9 mouse cellular contexts compared by ENCODE assay signal in genomic region chr19:12466204-12466603, GRCm38 (mm10). TPM values are rescaled to one million over a fixed set of nuclear protein-coding genes. Genes with fewer than 3 reads are reported as not detected.
DNase-seq lines count a peak whose midpoint lies in the region; ATAC-seq and TF ChIP-seq lines count a peak whose summit lies in the region.
"Had no signal": no experiment of that assay in that cellular context is flagged by ENCODE, and none has a peak within 500 bp of the region (broad histone marks: within the 10 kb centered on the region; RNA-seq: fewer than 3 reads in every experiment).

No protein-coding gene starts in this region.

- DNase-seq in heart, adult 2 months, result peak; percentile 68 to 73
- DNase-seq in brain, embryonic 14.5 days (ENCODE audit: low read depth), result peak; percentile 85
- DNase-seq in forebrain, embryonic 10.5 days (ENCODE audit: extremely low spot score, low spot score), result peak; percentile 51
- DNase-seq in hindbrain, embryonic 14.5 days (ENCODE audit: low spot score), result peak; percentile 61
- DNase-seq in layer of hippocampus, postnatal 10 days (ENCODE audit: low spot score in 2 of 2), result peak; percentile 59 to 76
- DNase-seq in lung, postnatal 4 days, result peak; percentile 72 to 78
- peak; percentile 26 for DNase-seq in right cerebral cortex, postnatal 14 days

- peak; percentile 91 for TF ChIP-seq EP300 in heart, adult 2 months (IDR thresholded peaks at IDR 0.05; ENCODE audit: insufficient read depth, low read depth, low read length)

- peak; percentile 88 for TF ChIP-seq CTCF in heart, adult 2 months (IDR thresholded peaks at IDR 0.05)
- TF ChIP-seq CTCF in brain, embryonic 14.5 days (IDR thresholded peaks at IDR 0.05; ENCODE audit: borderline replicate concordance, extremely low read depth, insufficient read depth, insufficient read length), result peak; percentile 83

- 17% methylated on average over 7 of the region's 7 CpGs for WGBS in heart, adult 2 months
- WGBS in heart, embryonic 11.5 days (ENCODE audit: insufficient replicate concordance), result 26% methylated on average over 7 of the region's 7 CpGs
- WGBS in forebrain, embryonic 10.5 days, result 35% methylated on average over 7 of the region's 7 CpGs
- WGBS in hindbrain, embryonic 14.5 days, result 35% methylated on average over 7 of the region's 7 CpGs

- TF ChIP-seq POLR2A in heart, adult 2 months (IDR thresholded peaks at IDR 0.05; ENCODE audit: insufficient read depth, low read depth, low read length), result 0 out of 2 replicates have a peak, but pooled peaks have one; percentile 20
- no peak for TF ChIP-seq POLR2A in brain, embryonic 14.5 days (IDR thresholded peaks at IDR 0.05; ENCODE audit: borderline replicate concordance, extremely low read depth, insufficient read depth, insufficient read length, poor library complexity, severe bottlenecking)

- no peak for ATAC-seq in heart, embryonic 11.5 days (replicated peaks; ENCODE audit: insufficient number of reproducible peaks, low FRiP score, low TSS enrichment)
- peak; percentile 31; the same call in 1 of the 2 replicates for ATAC-seq in hindbrain, embryonic 14.5 days (ENCODE audit: low FRiP score)

- H3K4me3 ChIP-seq in heart, adult 2 months, result no peak overlapping the region
- no peak overlapping the region for H3K4me3 ChIP-seq in heart, embryonic 11.5 days (ENCODE audit: low read depth, low read length)
- no peak overlapping the region for H3K4me3 ChIP-seq in forebrain, embryonic 10.5 days
- no peak overlapping the region for H3K4me3 ChIP-seq in hindbrain, embryonic 14.5 days (replicated peaks; ENCODE audit: low read length)
- H3K4me3 ChIP-seq: liver, embryonic 15.5 days had no signal

- H3K9me3 ChIP-seq in heart, embryonic 11.5 days (replicated peaks; ENCODE audit: control insufficient read depth, low read length), result no peaks in the 10 kb centered on the region
- no peaks in the 10 kb centered on the region for H3K9me3 ChIP-seq in forebrain, embryonic 10.5 days
- no peaks in the 10 kb centered on the region for H3K9me3 ChIP-seq in hindbrain, embryonic 14.5 days (ENCODE audit: control insufficient read depth, low read length)
- H3K9me3 ChIP-seq: liver, embryonic 15.5 days had no signal

- H3K4me2 ChIP-seq in heart, embryonic 11.5 days, result no peak overlapping the region
- H3K4me2 ChIP-seq in hindbrain, embryonic 14.5 days (replicated peaks), result no peak overlapping the region
- H3K4me2 ChIP-seq: liver, embryonic 15.5 days had no signal

- intact Hi-C loops in heart, adult 2 months (cut with DNase I), result loop anchor here (2.0 to 5.0 kb wide), 4 partner anchors 34 to 355 kb away; partner anchors contain the start of gene Dtx4

- H3K27ac ChIP-seq in heart, adult 2 months, result no peak overlapping the region
- H3K27ac ChIP-seq in heart, embryonic 11.5 days (ENCODE audit: low read depth, low read length), result no peak overlapping the region
- no peak overlapping the region for H3K27ac ChIP-seq in forebrain, embryonic 10.5 days
- H3K27ac ChIP-seq in hindbrain, embryonic 14.5 days, result no peak overlapping the region
- H3K27ac ChIP-seq: liver, embryonic 15.5 days had no signal

- no peak overlapping the region for H3K9ac ChIP-seq in heart, adult 2 months (ENCODE audit: low read depth, low read length)
- H3K9ac ChIP-seq in heart, embryonic 11.5 days (ENCODE audit: low read depth, low read length), result no peak overlapping the region
- no peak overlapping the region for H3K9ac ChIP-seq in hindbrain, embryonic 14.5 days
- H3K9ac ChIP-seq: liver, embryonic 15.5 days had no signal

- no peaks in the 10 kb centered on the region for H3K27me3 ChIP-seq in heart, adult 2 months (ENCODE audit: control insufficient read depth, insufficient read depth, low read length)
- no peaks in the 10 kb centered on the region for H3K27me3 ChIP-seq in heart, embryonic 11.5 days (ENCODE audit: control insufficient read depth, insufficient read depth, low read length)
- no peaks in the 10 kb centered on the region for H3K27me3 ChIP-seq in forebrain, embryonic 10.5 days (ENCODE audit: poor library complexity, severe bottlenecking)
- H3K27me3 ChIP-seq in hindbrain, embryonic 14.5 days (ENCODE audit: control insufficient read depth, insufficient read depth, low read length), result no peaks in the 10 kb centered on the region
- H3K27me3 ChIP-seq: liver, embryonic 15.5 days had no signal

- no peaks in the 10 kb centered on the region for H3K79me2 ChIP-seq in heart, adult 2 months (replicated peaks; ENCODE audit: control insufficient read depth, insufficient read depth, low read length)

- no peaks in the 10 kb centered on the region for H3K36me3 ChIP-seq in heart, adult 2 months (ENCODE audit: control insufficient read depth, insufficient read depth, low read length)
- no peaks in the 10 kb centered on the region for H3K36me3 ChIP-seq in heart, embryonic 11.5 days (ENCODE audit: control insufficient read depth, insufficient read depth, low read length)
- H3K36me3 ChIP-seq in forebrain, embryonic 10.5 days (replicated peaks), result peaks cover 59% of the 10 kb centered on the region
- H3K36me3 ChIP-seq in hindbrain, embryonic 14.5 days (replicated peaks; ENCODE audit: control insufficient read depth, insufficient read depth), result peaks cover 31% of the 10 kb centered on the region
- H3K36me3 ChIP-seq: liver, embryonic 15.5 days had no signal

- H3K4me1 ChIP-seq in heart, adult 2 months (ENCODE audit: control insufficient read depth, insufficient read depth, low read length), result no peaks in the 10 kb centered on the region
- no peaks in the 10 kb centered on the region for H3K4me1 ChIP-seq in heart, embryonic 11.5 days (ENCODE audit: control insufficient read depth, insufficient read depth, low read length)
- peaks cover 22% of the 10 kb centered on the region for H3K4me1 ChIP-seq in forebrain, embryonic 10.5 days
- no peaks in the 10 kb centered on the region for H3K4me1 ChIP-seq in hindbrain, embryonic 14.5 days (replicated peaks; ENCODE audit: control insufficient read depth, insufficient read depth, low read length)
- H3K4me1 ChIP-seq: liver, embryonic 15.5 days had no signal

RNA-seq across cellular contexts. Expression of gene Mpeg1, which starts 5.6 kb away (rescaled TPM):
- total RNA-seq in heart, adult 2 months (2021), result 1 to 10 TPM; 7.4 to 8.0 TPM
- 3.5 and 4.3 TPM in 2 replicates for polyA plus RNA-seq in heart, adult 2 months (2012; rRNA removed)
- polyA plus RNA-seq in heart, embryonic 11.5 days (2014; fragmentation: Nextera tagmentation; extraction: Ambion mirVana), result 0.28 and 0.56 TPM in 2 replicates
- 1.9 and 2.8 TPM in 2 replicates for polyA plus RNA-seq in brain, embryonic 14.5 days (2012; rRNA removed)
- 0.11 and 0.17 TPM in 2 replicates for polyA plus RNA-seq in forebrain, embryonic 10.5 days (2016; fragmentation: Nextera tagmentation; extraction: Ambion mirVana)
- 0.91 and 1.3 TPM in 2 replicates for polyA plus RNA-seq in hindbrain, embryonic 14.5 days (2014; fragmentation: Nextera tagmentation; extraction: Ambion mirVana)
- 1 to 10 TPM; 4.6 to 4.8 TPM for total RNA-seq in layer of hippocampus, postnatal 10 days (2021)

RNA-seq across cellular contexts. Expression of gene Dtx4, which starts 35.0 kb away (rescaled TPM):
- total RNA-seq in heart, adult 2 months (2021), result 1 to 10 TPM; 5.7 to 6.2 TPM
- 3.7 and 5.0 TPM in 2 replicates for polyA plus RNA-seq in heart, adult 2 months (2012; rRNA removed)
- 1.3 and 1.8 TPM in 2 replicates for polyA plus RNA-seq in heart, embryonic 11.5 days (2014; fragmentation: Nextera tagmentation; extraction: Ambion mirVana)
- 23.5 and 50.1 TPM in 2 replicates for polyA plus RNA-seq in brain, embryonic 14.5 days (2012; rRNA removed)
- 31.7 and 34.3 TPM in 2 replicates for polyA plus RNA-seq in forebrain, embryonic 10.5 days (2016; fragmentation: Nextera tagmentation; extraction: Ambion mirVana)
- 44.1 and 50.6 TPM in 2 replicates for polyA plus RNA-seq in hindbrain, embryonic 14.5 days (2014; fragmentation: Nextera tagmentation; extraction: Ambion mirVana)
- 10 to 100 TPM; 48.1 to 55.5 TPM for total RNA-seq in layer of hippocampus, postnatal 10 days (2021)

RNA-seq across cellular contexts. Expression of gene Pfpl, which starts 38.5 kb away (rescaled TPM):
- not detected for total RNA-seq in heart, adult 2 months (2021)
- polyA plus RNA-seq in heart, adult 2 months (2012; rRNA removed), result not detected in 2 replicates
- not detected in 2 replicates for polyA plus RNA-seq in heart, embryonic 11.5 days (2014; fragmentation: Nextera tagmentation; extraction: Ambion mirVana)
- not detected in 2 replicates for polyA plus RNA-seq in brain, embryonic 14.5 days (2012; rRNA removed)
- not detected in 2 replicates for polyA plus RNA-seq in forebrain, embryonic 10.5 days (2016; fragmentation: Nextera tagmentation; extraction: Ambion mirVana)
- polyA plus RNA-seq in hindbrain, embryonic 14.5 days (2014; fragmentation: Nextera tagmentation; extraction: Ambion mirVana), result not detected in 2 replicates
- total RNA-seq in layer of hippocampus, postnatal 10 days (2021), result not detected
- polyA plus RNA-seq: liver, embryonic 15.5 days had no signal

RNA-seq across cellular contexts. Expression of gene Olfr1441, which starts 49.0 kb away (rescaled TPM):
- not detected for total RNA-seq in heart, adult 2 months (2021)
- polyA plus RNA-seq in heart, adult 2 months (2012; rRNA removed), result not detected in 2 replicates
- polyA plus RNA-seq in heart, embryonic 11.5 days (2014; fragmentation: Nextera tagmentation; extraction: Ambion mirVana), result not detected in 2 replicates
- polyA plus RNA-seq in brain, embryonic 14.5 days (2012; rRNA removed), result not detected in 2 replicates
- polyA plus RNA-seq in forebrain, embryonic 10.5 days (2016; fragmentation: Nextera tagmentation; extraction: Ambion mirVana), result not detected in 2 replicates
- not detected in 2 replicates for polyA plus RNA-seq in hindbrain, embryonic 14.5 days (2014; fragmentation: Nextera tagmentation; extraction: Ambion mirVana)
- not detected for total RNA-seq in layer of hippocampus, postnatal 10 days (2021)
- polyA plus RNA-seq: liver, embryonic 15.5 days had no signal

Comparison
In these comparisons a context has a peak if more than half of its experiments do, and no peak if none do; other contexts are left out.
1. DNase-seq: peak in every context shown above with its lines; median percentile 85 in brain, embryonic 14.5 days; 75 in lung, postnatal 4 days; 70 in heart, adult 2 months; 68 in layer of hippocampus, postnatal 10 days; 61 in hindbrain, embryonic 14.5 days; 51 in forebrain, embryonic 10.5 days; 26 in right cerebral cortex, postnatal 14 days.